Mouse (Mus musculus) thymus, adult 2 months (tissue): ENCODE results near the gene Svs2.

Source experiments
- CTCF ChIP-seq: fragments of 200-500 bp; IDR thresholded peaks from 2 replicates; pipeline ENCODE4 v1.5.1; 2012; ENCODE audit warnings: mild to moderate bottlenecking, control low read depth, low read length, moderate library complexity, borderline replicate concordance; ENCODE audit not compliant: control insufficient read depth, poor library complexity, insufficient read depth; ENCODE audit errors: extremely low read depth
- POLR2A ChIP-seq: fragments of 200-500 bp; IDR thresholded peaks from 2 replicates; pipeline ENCODE4 v1.6.1; 2012; ENCODE audit warnings: mild to moderate bottlenecking, low read length, control low read depth, moderate library complexity; ENCODE audit not compliant: control insufficient read depth, poor library complexity, insufficient read depth; ENCODE audit errors: extremely low read depth

- no peak for TF ChIP-seq POLR2A
- TF ChIP-seq CTCF, result no peak
Observed at GRCm38 (mm10) chr2:164219295-164219694, 19.0 kb downstream of the Svs2 start.
